Mouse (Mus musculus): ENCODE data around the gene Mlc1. TPM values are rescaled to one million over a fixed set of nuclear protein-coding genes. Genes with fewer than 3 reads are reported as not detected.

The Mlc1 gene
- polyA plus RNA-seq, 1 experiment from 2014 or later = not detected

Other genes with a start within 250 kb of the Mlc1 start
- 27.1 and 29.2 TPM in 2 replicates for gene Brd1, start 244.8 kb downstream of the Mlc1 start, polyA plus RNA-seq (2016; fragmentation: Nextera tagmentation; extraction: Ambion mirVana)
- gene Zbed4, start 227.3 kb downstream of the Mlc1 start, polyA plus RNA-seq (2016; fragmentation: Nextera tagmentation; extraction: Ambion mirVana) = 25.0 and 26.3 TPM in 2 replicates
- gene Alg12, start 159.7 kb downstream of the Mlc1 start, polyA plus RNA-seq (2016; fragmentation: Nextera tagmentation; extraction: Ambion mirVana) = 10.3 and 11.2 TPM in 2 replicates
- 70.6 and 74.7 TPM in 2 replicates for gene Creld2, start 159.4 kb downstream of the Mlc1 start, polyA plus RNA-seq (2016; fragmentation: Nextera tagmentation; extraction: Ambion mirVana)
- gene Pim3, start 116.8 kb downstream of the Mlc1 start, polyA plus RNA-seq (2016; fragmentation: Nextera tagmentation; extraction: Ambion mirVana) = 53.9 and 55.3 TPM in 2 replicates
- not detected in 2 replicates for gene Ttll8, start 24.6 kb downstream of the Mlc1 start, polyA plus RNA-seq (2016; fragmentation: Nextera tagmentation; extraction: Ambion mirVana)
- gene Mov10l1, start 3.9 kb upstream of the Mlc1 start, polyA plus RNA-seq (2016; fragmentation: Nextera tagmentation; extraction: Ambion mirVana) = not detected in 2 replicates
- gene Panx2, start 80.7 kb upstream of the Mlc1 start, polyA plus RNA-seq (2016; fragmentation: Nextera tagmentation; extraction: Ambion mirVana) = 0.41 and 0.54 TPM in 2 replicates
- 48.6 and 48.7 TPM in 2 replicates for gene Trabd, start 96.1 kb upstream of the Mlc1 start, polyA plus RNA-seq (2016; fragmentation: Nextera tagmentation; extraction: Ambion mirVana)
- 19.2 and 21.1 TPM in 2 replicates for gene Selenoo, start 110.1 kb upstream of the Mlc1 start, polyA plus RNA-seq (2016; fragmentation: Nextera tagmentation; extraction: Ambion mirVana)
- gene Tubgcp6, start 144.1 kb upstream of the Mlc1 start, polyA plus RNA-seq (2016; fragmentation: Nextera tagmentation; extraction: Ambion mirVana) = 22.7 and 24.8 TPM in 2 replicates
- 15.0 and 15.2 TPM in 2 replicates for gene Hdac10, start 149.7 kb upstream of the Mlc1 start, polyA plus RNA-seq (2016; fragmentation: Nextera tagmentation; extraction: Ambion mirVana)
- 8.9 and 9.3 TPM in 2 replicates for gene Mapk12, start 161.7 kb upstream of the Mlc1 start, polyA plus RNA-seq (2016; fragmentation: Nextera tagmentation; extraction: Ambion mirVana)
- 13.6 and 14.4 TPM in 2 replicates for gene Mapk11, start 170.6 kb upstream of the Mlc1 start, polyA plus RNA-seq (2016; fragmentation: Nextera tagmentation; extraction: Ambion mirVana)
- gene Plxnb2, start 201.8 kb upstream of the Mlc1 start, polyA plus RNA-seq (2016; fragmentation: Nextera tagmentation; extraction: Ambion mirVana) = 157 and 170 TPM in 2 replicates
- gene Dennd6b, start 217.5 kb upstream of the Mlc1 start, polyA plus RNA-seq (2016; fragmentation: Nextera tagmentation; extraction: Ambion mirVana) = 30.1 and 31.2 TPM in 2 replicates
- gene Ppp6r2, start 232.5 kb upstream of the Mlc1 start, polyA plus RNA-seq (2016; fragmentation: Nextera tagmentation; extraction: Ambion mirVana) = 30.5 and 33.3 TPM in 2 replicates

Measured in limb, embryonic 12.5 days (tissue).